Mouse (Mus musculus) kidney, adult 2 months (tissue): ENCODE measurements at regions not wholly inside any gene's neighbourhood (a gene's known extent, or its start where the extent isn't known, plus 50 kb on each side); places are given as distances from the start of the nearest gene placed in this dataset.

Source experiments
- CTCF ChIP-seq: fragments of 200-500 bp; conservative IDR thresholded peaks from 2 replicates; pipeline ENCODE4 v1.5.1; 2011; ENCODE audit warnings: low read depth, mild to moderate bottlenecking, control low read depth, low read length, moderate library complexity, mixed read lengths; ENCODE audit not compliant: insufficient read depth, insufficient read length
- POLR2A ChIP-seq: fragments of 200-500 bp; IDR thresholded peaks from one replicate; pipeline ENCODE4 v1.6.1; 2011; ENCODE audit warnings: low read depth, low read length, control low read depth

DNA sequence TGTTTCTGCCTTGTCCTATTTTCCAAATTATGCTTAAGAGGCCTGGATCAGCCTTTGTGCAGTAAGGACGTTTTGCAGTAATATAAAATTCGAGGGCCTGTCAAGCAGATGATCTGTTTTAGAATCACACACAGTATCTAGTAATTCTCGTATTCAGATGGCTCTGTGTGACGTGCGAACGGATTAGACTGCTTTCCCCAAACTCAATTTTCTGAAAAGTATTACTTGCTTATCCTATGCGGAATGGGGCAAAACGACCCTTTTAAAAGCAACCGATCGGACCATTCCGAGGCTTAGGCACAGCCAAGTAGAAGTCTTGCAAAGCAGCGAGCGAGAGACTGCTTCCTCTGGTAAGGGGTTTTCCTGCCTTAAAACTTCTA, 115.1 kb upstream of the Cblb start:
- TF ChIP-seq CTCF (no peak), POLR2A (no peak)
